Mouse (Mus musculus) urinary bladder, postnatal 25 days (tissue): ENCODE results near the gene Thrb.

Source experiments
- DNase-seq: peaks from one replicate; pipeline ENCODE4 v3.0.0; 2022; ENCODE audit warnings: low spot score

The Thrb gene

GRCm38 (mm10) chr14:17713297-17713904 is 53.3 kb downstream of the Thrb start:
- DNase-seq, result no peak

- DNase-seq, result no peak
Measured at GRCm38 (mm10) chr14:17719494-17719893, 59.4 kb downstream of the Thrb start.

GRCm38 (mm10) chr14:17722824-17723445 is 62.9 kb downstream of the Thrb start:
- DNase-seq, result no peak

GRCm38 (mm10) chr14:17724577-17724976 is 64.5 kb downstream of the Thrb start:
- DNase-seq, result no peak

DNA sequence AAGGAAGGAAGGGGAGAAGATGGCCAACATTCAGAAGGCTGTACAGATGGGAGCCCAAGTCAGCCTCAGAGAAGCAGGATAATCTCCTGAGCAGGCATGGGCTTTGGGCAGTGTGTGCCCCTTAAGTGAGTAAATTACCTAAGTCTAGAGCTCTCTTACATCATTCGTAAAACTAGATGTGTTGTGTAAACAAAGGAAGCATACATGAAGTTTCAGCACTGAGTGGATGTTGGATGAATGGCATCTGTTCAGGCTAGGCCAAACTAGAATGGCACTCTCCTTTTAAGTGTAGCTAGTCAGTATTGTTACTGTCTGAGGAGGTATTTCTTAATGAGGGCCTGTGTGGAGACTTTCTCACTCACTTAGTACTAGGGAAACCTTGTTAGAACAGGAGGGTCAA is 66.8 kb downstream of the Thrb start:
- no peak for DNase-seq

- DNase-seq, result no peak
Measured at GRCm38 (mm10) chr14:17727878-17728277, 67.8 kb downstream of the Thrb start.

DNA sequence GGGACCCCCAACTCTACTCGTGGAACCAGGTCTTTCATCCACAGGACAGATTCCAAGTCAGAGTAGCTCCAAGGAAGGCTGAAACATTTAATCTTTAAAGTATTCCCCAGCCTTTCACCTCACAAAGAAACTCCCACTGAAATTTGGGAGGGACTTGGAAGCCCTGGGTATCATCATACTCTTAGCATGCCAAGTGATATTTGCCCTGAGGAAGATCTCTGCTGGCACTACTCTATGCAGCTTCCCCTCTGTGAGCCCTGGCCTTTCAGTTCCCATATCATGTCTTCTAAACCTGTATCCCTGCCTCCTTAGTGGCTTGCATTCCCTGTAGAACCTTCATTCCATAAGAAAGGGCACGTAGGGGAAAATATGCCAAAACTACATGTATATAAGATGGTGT is 68.8 kb downstream of the Thrb start:
- no peak for DNase-seq

DNA sequence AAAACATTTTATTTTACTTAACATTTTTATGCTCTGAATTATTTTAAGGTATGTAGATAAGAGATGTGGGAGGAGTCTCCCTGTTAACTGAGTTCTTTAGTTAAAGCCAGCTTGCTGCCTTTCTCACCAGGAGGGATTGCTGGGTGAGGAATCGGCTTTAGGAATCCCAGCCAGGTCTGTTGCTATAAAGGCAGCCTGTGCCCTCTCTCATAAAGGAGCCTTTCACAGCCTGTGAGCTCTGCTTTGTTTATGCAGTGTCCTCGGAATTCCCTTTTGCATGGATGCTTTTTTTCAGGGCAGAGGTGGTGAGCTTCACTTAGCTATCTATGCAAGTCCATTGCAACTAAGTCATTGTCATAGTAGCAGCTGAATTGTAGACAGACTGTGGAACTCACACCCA is 71.0 kb downstream of the Thrb start:
- DNase-seq, result no peak

DNA sequence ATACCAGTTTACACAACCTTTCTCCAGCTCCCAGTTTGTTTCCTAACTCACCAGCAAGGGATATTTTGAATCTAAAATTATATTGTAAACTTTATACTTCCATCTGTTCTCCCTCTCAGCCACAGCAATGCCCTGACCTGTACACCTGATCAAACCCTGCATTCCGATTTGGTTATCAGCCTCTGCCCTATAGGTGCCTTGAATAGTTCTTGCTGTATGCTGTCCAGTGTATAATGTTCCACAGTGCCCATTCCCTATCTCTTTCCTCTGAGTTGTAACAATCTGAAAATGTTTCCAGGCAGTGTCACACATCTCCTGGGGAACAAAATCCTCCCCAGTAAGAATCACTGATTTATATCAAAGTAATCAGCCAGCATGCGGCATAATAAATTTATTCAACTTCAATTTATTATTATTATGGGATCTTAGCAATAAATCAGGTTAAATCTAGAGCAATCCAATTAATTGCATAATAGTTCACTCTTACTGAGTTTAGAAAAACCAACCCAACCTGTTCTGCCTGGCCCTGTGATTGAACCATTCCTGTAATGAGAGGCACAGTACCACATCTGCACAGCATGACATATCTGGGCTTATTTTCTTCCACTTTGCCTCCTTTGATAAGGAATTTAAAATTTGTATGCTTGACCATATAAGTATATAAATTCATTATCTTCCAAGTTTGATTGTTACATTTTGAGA is 73.2 kb downstream of the Thrb start:
- DNase-seq, result no peak

DNA sequence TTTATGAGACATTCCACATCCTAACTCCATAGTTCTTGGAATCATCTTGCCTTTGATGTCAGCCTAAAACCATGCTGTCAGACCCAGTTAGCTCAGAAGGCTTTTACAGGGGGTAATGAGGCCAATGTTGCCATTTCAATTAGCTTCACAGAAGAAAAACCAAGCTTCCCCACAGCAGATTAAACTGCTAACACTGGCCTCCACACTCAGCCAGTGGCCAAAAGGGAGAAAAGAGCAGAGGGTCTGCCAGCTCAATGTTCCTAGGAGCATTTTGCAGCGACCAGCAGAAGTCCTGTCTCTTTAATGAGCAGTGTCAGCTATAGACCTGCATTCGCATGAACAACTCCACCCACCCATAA is 73.7 kb downstream of the Thrb start:
- no peak for DNase-seq

GRCm38 (mm10) chr14:17735440-17735839 is 75.4 kb downstream of the Thrb start:
- DNase-seq, result no peak

DNA sequence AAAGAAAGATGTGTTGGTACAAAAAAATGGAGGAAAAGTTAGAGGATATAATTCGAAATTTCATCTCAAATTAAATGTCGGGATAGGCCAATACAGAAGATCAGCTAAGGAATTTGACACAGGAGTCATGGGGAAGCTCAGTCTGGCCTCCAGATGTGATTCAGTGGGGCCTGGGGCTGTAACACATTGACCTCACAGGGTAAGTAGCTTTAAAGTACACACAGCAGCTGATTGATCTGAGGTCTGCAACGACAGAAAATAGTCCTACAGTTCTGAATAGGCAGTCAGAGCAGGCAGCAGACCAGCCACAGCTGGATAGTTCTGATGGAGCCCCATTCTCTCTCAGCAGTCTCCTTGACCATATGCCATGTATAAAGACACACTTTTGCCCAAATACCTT is 80.8 kb downstream of the Thrb start:
- no peak for DNase-seq

- no peak for DNase-seq
Measured at GRCm38 (mm10) chr14:17742264-17742663, 82.2 kb downstream of the Thrb start.

GRCm38 (mm10) chr14:17742902-17743712 is 83.0 kb downstream of the Thrb start:
- DNase-seq, result no peak

DNA sequence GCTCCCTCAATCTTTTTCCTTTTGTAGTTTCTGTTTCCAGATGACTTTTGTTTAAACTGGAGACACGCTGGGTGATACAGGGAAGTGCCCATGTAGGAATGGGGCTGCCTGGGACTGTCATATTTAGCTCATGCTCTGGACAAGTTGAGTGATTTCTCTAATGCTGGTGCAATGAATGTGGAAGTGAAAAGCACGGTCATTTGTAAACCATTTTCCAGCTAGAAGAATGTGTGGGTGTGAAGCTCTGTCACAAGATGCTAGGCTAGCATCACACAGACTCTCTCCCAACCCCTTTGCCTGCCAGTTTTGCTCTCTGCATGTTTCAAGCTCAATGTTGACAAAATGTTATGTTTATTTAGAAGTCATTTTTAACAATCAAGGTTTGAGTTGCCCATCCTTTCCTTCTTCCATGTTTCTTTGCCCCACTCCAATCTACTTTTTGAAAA is 83.7 kb downstream of the Thrb start:
- DNase-seq, result no peak

DNA sequence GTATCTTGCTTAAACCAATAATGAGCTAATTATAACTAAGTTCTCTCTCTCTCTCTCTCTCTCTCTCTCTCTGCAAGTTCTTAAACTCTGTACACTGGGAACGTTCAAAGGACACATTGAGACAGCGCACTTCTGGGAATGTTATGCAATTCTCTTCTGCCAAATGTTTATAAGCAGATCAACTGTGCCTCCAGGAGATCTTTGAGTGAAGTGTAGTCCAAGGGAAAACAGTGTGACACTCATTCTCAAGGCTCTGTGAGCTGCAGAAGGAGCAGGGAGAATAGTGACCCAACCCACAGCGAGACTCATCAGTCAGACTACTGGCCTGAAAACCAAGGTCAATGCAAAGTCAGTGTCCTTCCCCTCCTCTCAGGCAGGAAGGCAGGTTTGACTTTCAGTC is 87.9 kb downstream of the Thrb start:
- no peak for DNase-seq

- DNase-seq, result no peak
Measured at GRCm38 (mm10) chr14:17748945-17749344, 88.9 kb downstream of the Thrb start.

DNA sequence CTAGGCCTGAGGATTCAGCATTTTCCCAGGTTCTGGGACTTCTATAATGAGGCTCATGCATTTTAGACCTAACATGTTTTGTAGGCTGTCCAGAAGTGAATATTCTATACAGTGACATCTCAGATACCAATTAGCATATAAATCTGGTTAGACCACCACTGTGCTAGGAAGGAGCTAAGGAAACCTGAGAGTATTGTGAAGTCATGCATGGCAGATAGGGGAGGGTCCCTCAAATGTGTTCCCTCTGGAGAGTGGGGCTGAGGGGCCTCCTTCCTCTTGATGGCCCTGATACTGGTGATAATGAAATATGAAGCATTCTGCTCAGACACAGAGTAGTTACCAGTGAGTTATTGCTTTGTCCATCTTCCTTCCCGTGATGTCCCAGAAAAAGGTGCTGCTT is 91.8 kb downstream of the Thrb start:
- DNase-seq, result no peak

DNA sequence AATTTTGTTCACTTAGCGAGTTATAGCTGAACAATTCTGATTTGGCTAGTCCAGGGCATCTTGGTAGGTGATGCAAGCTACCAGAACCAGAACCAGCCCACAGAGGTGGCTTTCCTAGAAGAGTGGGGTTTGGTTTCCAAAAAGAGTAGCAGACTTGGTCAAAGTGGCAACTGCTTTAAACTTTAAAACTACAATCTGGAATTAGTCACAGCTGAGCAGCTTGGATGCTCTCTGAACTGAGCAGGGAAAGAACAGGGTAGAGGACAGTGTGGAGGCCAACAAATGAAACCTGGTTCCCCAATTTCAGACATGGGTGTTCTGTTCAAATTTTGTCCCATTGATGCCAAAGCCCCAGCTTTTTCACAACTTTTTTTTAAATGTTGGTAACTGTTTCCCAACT is 93.4 kb downstream of the Thrb start:
- DNase-seq, result no peak

GRCm38 (mm10) chr14:17756732-17757131 is 96.7 kb downstream of the Thrb start:
- DNase-seq, result no peak

DNA sequence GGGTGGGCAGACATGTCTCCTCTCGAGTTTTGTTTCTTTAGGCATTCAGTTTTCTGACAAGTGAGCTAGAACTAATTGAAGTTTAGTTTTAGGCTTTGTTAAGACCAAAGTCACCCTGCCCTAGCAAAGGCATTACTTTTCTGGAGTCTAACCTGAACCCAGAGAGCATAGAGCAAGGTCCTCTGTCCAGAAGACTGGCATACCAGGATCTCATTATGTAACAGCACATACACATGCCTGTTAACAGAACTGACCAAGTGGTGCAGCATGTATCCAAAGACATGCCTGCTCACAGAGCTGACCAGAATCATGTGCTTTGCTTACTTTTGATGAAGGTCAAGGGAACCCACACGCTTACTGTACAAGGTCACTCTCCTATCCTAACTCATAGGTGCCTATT is 107.9 kb downstream of the Thrb start:
- no peak for DNase-seq

DNA sequence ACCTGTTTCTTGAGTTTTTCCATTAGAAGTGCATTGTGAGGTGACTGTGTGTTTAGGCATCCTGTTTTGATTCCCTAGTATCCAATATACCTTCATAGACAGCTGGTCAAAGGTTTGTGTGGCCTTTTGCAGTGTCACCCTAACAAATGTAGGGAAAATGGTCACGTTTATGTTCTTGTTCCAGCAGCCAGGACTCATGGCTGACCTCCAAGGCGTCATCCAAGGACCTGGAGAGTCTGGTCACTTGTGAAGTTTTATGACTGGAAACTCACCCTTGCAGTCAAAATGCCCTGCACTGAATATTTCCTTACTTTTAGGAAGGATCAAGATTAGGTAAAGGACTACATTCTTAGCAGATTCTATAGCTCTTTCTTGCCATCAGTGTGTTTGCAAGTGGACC is 114.3 kb downstream of the Thrb start:
- DNase-seq, result no peak

GRCm38 (mm10) chr14:17781921-17782320 is 121.9 kb downstream of the Thrb start:
- no peak for DNase-seq
